Mouse (Mus musculus): ENCODE data around the gene Cdhr1. TPM values are rescaled to one million over a fixed set of nuclear protein-coding genes. Genes with fewer than 3 reads are reported as not detected.

Cdhr1 gene
- polyA plus RNA-seq, 1 experiment = 0.55 TPM

DNA sequence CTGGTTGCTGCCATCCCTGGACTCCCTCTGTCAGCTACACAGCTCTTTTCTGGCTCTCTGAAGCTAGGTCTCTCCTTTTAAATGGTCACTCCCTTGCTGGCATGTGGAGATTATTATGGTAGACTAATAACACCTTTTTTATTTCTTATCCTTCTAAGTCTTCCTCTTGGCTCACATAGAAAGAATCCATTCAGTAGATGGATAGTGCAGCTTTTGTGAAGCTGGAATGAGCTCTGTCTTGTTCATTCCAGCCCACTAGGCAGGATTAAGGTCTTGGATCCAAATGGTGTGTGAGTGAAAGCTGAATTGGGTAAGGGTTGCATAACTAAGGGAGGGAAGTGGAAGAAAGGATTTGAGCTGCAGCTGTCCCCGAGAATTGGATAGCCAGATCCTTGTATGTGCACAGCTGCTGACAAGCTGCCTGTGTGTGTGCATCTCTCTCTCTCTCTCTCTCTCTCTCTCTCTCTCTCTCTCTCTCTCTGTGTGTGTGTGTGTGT is 49.2 kb downstream of the Cdhr1 start, which contains the start of gene Rgr:
Gene Rgr, minus strand, starts transcription at position 51 of the 497 bp plus-strand sequence.
- Histone ChIP-seq H3K4me1 (ENCODE audit: control insufficient read depth, insufficient read depth, insufficient read length) (no peaks in the 10 kb centered on the region), H3K4me3 (ENCODE audit: extremely low read depth, insufficient read depth, insufficient read length) (no peak within 1 kb of the TSS), H3K27ac (ENCODE audit: insufficient read depth, low read length) (no peak within 1 kb of the TSS), H3K36me3 (ENCODE audit: control insufficient read depth, insufficient read depth, low read length) (no peaks in the 10 kb centered on the region), H3K27me3 (ENCODE audit: control insufficient read depth, insufficient read depth, low read length) (no peaks in the 10 kb centered on the region)
- 100% methylated on average over 1 of the region's 1 CpGs for WGBS
- no peak for TF ChIP-seq POLR2A (IDR thresholded peaks at IDR 0.05; ENCODE audit: low read depth, low read length)
- TF ChIP-seq CTCF (IDR thresholded peaks at IDR 0.05; ENCODE audit: extremely low read depth, insufficient read depth, insufficient read length, insufficient replicate concordance) = no peak
- no peak for DNase-seq (ENCODE audit: low read depth in 1 of 2, low spot score in 2 of 2)

GRCm38 (mm10) chr14:37034432-37034831 is 63.7 kb downstream of the Cdhr1 start:
- no peaks in the 10 kb centered on the region for H3K4me1 ChIP-seq (ENCODE audit: control insufficient read depth, insufficient read depth, insufficient read length)
- no peaks in the 10 kb centered on the region for H3K27me3 ChIP-seq (ENCODE audit: control insufficient read depth, insufficient read depth, low read length)
- H3K36me3 ChIP-seq (ENCODE audit: control insufficient read depth, insufficient read depth, low read length) = no peaks in the 10 kb centered on the region
- 43% methylated on average over 5 of the region's 5 CpGs for WGBS
- DNase-seq (ENCODE audit: low read depth in 1 of 2, low spot score in 2 of 2) = no peak
- no peak overlapping the region for H3K4me3 ChIP-seq (ENCODE audit: extremely low read depth, insufficient read depth, insufficient read length)
- TF ChIP-seq POLR2A (IDR thresholded peaks at IDR 0.05; ENCODE audit: low read depth, low read length) = no peak
- no peak for TF ChIP-seq CTCF (IDR thresholded peaks at IDR 0.05; ENCODE audit: extremely low read depth, insufficient read depth, insufficient read length, insufficient replicate concordance)
- H3K27ac ChIP-seq (ENCODE audit: insufficient read depth, low read length) = no peak overlapping the region

DNA sequence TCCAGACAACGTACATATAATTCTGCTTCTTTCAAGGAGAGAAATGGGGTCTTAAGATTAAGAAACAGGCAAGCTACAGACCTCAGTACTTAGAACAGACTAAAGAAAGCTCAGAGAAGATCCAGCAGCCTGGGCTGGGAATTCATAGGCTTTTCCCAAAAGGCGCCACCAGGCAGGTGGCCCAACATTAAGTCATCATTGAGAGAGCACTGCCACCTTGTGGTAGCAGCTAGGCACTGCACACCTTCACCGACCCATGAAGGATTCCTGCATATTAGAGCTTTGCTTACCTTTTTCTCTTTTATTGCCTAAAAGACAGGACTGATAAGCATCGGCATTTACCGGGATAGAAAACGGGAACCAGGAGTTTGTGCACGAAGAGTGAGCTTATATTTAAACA is 64.9 kb downstream of the Cdhr1 start:
- H3K36me3 ChIP-seq (ENCODE audit: control insufficient read depth, insufficient read depth, low read length) = no peaks in the 10 kb centered on the region
- 14% methylated on average over 7 of the region's 7 CpGs for WGBS
- TF ChIP-seq POLR2A (IDR thresholded peaks at IDR 0.05; ENCODE audit: low read depth, low read length) (no peak), CTCF (IDR thresholded peaks at IDR 0.05; ENCODE audit: extremely low read depth, insufficient read depth, insufficient read length, insufficient replicate concordance) (peak; percentile 88; the same call in 1 of the 2 replicates)
- no peak overlapping the region for H3K27ac ChIP-seq (ENCODE audit: insufficient read depth, low read length)
- H3K27me3 ChIP-seq (ENCODE audit: control insufficient read depth, insufficient read depth, low read length) = no peaks in the 10 kb centered on the region
- H3K4me1 ChIP-seq (ENCODE audit: control insufficient read depth, insufficient read depth, insufficient read length) = no peaks in the 10 kb centered on the region
- no peak overlapping the region for H3K4me3 ChIP-seq (ENCODE audit: extremely low read depth, insufficient read depth, insufficient read length)
- peak in 1 of 2 experiments; percentile 40 for DNase-seq (ENCODE audit: low read depth in 1 of 2, low spot score in 2 of 2)

GRCm38 (mm10) chr14:37032481-37033104 is 65.6 kb downstream of the Cdhr1 start:
- 86% methylated on average over 11 of the region's 11 CpGs for WGBS
- Histone ChIP-seq H3K27me3 (ENCODE audit: control insufficient read depth, insufficient read depth, low read length) (no peaks in the 10 kb centered on the region), H3K4me3 (ENCODE audit: extremely low read depth, insufficient read depth, insufficient read length) (no peak overlapping the region), H3K27ac (ENCODE audit: insufficient read depth, low read length) (no peak overlapping the region), H3K4me1 (ENCODE audit: control insufficient read depth, insufficient read depth, insufficient read length) (no peaks in the 10 kb centered on the region), H3K36me3 (ENCODE audit: control insufficient read depth, insufficient read depth, low read length) (no peaks in the 10 kb centered on the region)
- no peak for TF ChIP-seq CTCF (IDR thresholded peaks at IDR 0.05; ENCODE audit: extremely low read depth, insufficient read depth, insufficient read length, insufficient replicate concordance)
- no peak for TF ChIP-seq POLR2A (IDR thresholded peaks at IDR 0.05; ENCODE audit: low read depth, low read length)
- DNase-seq (ENCODE audit: low read depth in 1 of 2, low spot score in 2 of 2) = no peak

- no peaks in the 10 kb centered on the region for H3K36me3 ChIP-seq (ENCODE audit: control insufficient read depth, insufficient read depth, low read length)
- no peaks in the 10 kb centered on the region for H3K27me3 ChIP-seq (ENCODE audit: control insufficient read depth, insufficient read depth, low read length)
- TF ChIP-seq CTCF (IDR thresholded peaks at IDR 0.05; ENCODE audit: extremely low read depth, insufficient read depth, insufficient read length, insufficient replicate concordance) (no peak), POLR2A (IDR thresholded peaks at IDR 0.05; ENCODE audit: low read depth, low read length) (no peak)
- WGBS = 88% methylated on average over 3 of the region's 3 CpGs
- H3K4me1 ChIP-seq (ENCODE audit: control insufficient read depth, insufficient read depth, insufficient read length) = no peaks in the 10 kb centered on the region
- no peak overlapping the region for H3K27ac ChIP-seq (ENCODE audit: insufficient read depth, low read length)
- no peak for DNase-seq (ENCODE audit: low read depth in 1 of 2, low spot score in 2 of 2)
- H3K4me3 ChIP-seq (ENCODE audit: extremely low read depth, insufficient read depth, insufficient read length) = no peak overlapping the region
Observed at GRCm38 (mm10) chr14:37028555-37028954, 69.6 kb downstream of the Cdhr1 start.

- Histone ChIP-seq H3K4me1 (ENCODE audit: control insufficient read depth, insufficient read depth, insufficient read length) (no peaks in the 10 kb centered on the region), H3K27ac (ENCODE audit: insufficient read depth, low read length) (no peak overlapping the region), H3K27me3 (ENCODE audit: control insufficient read depth, insufficient read depth, low read length) (no peaks in the 10 kb centered on the region), H3K36me3 (ENCODE audit: control insufficient read depth, insufficient read depth, low read length) (no peaks in the 10 kb centered on the region), H3K4me3 (ENCODE audit: extremely low read depth, insufficient read depth, insufficient read length) (no peak overlapping the region)
- TF ChIP-seq POLR2A (IDR thresholded peaks at IDR 0.05; ENCODE audit: low read depth, low read length) (no peak), CTCF (IDR thresholded peaks at IDR 0.05; ENCODE audit: extremely low read depth, insufficient read depth, insufficient read length, insufficient replicate concordance) (no peak)
- WGBS = 86% methylated on average over 3 of the region's 3 CpGs
- no peak for DNase-seq (ENCODE audit: low read depth in 1 of 2, low spot score in 2 of 2)
Observed at GRCm38 (mm10) chr14:37027951-37028350, 70.2 kb downstream of the Cdhr1 start.

Other genes starting within 250 kb of the Cdhr1 start
- 5.9 and 6.4 TPM in 2 replicates for gene Ccser2, start 129.6 kb downstream of the Cdhr1 start, polyA plus RNA-seq (2012; rRNA removed)
- 0.85 and 1.2 TPM in 2 replicates for gene Rgr, start 49.4 kb downstream of the Cdhr1 start, polyA plus RNA-seq (2012; rRNA removed)
- gene Lrit1, start 43.5 kb downstream of the Cdhr1 start, polyA plus RNA-seq (2012; rRNA removed) = 0.02 and 0.04 TPM in 2 replicates
- not detected in 2 replicates for gene Lrit2, start 30.4 kb downstream of the Cdhr1 start, polyA plus RNA-seq (2012; rRNA removed)
- 2.9 and 3.9 TPM in 2 replicates for gene 2610528A11Rik, start 15.7 kb upstream of the Cdhr1 start, polyA plus RNA-seq (2012; rRNA removed)
- gene Ghitm, start 36.9 kb upstream of the Cdhr1 start, polyA plus RNA-seq (2012; rRNA removed) = 58.1 and 60.0 TPM in 2 replicates